Mouse (Mus musculus) embryonic facial prominence, embryonic 14.5 days (tissue): ENCODE results near the gene Bcas2. TPM values are rescaled to one million over a fixed set of nuclear protein-coding genes. Genes with fewer than 3 reads are reported as not detected.

Source experiments
- ATAC-seq: fragments of 200-750 bp; cut with Nextera tagmentation; 2 replicates; pipeline ENCODE4 v1.8.0; 2017; ENCODE audit warnings: low read depth, moderate number of reproducible peaks, moderate TSS enrichment
- DNase-seq: peaks from one replicate; pipeline ENCODE4 v3.0.0-alpha.2; 2015; ENCODE audit warnings: low spot score
- H3K27ac ChIP-seq: fragments of 300-500 bp; sonication (generic); replicated peaks from 2 replicates; pipeline ENCODE4 v1.5.1; 2014; ENCODE audit warnings: low read depth, mild to moderate bottlenecking, low read length, moderate library complexity
- H3K27me3 ChIP-seq: fragments of 300-500 bp; sonication (generic); replicated peaks from 2 replicates; pipeline ENCODE4 v1.6.1; 2014; ENCODE audit warnings: low read length; ENCODE audit not compliant: control insufficient read depth, insufficient read depth
- H3K36me3 ChIP-seq: fragments of 300-500 bp; sonication (generic); 2 replicates; pipeline ENCODE4 v1.6.1; 2014; ENCODE audit warnings: low read length, mixed read lengths; ENCODE audit not compliant: control insufficient read depth, insufficient read depth
- H3K4me1 ChIP-seq: fragments of 300-500 bp; sonication (generic); 2 replicates; pipeline ENCODE4 v1.6.1; 2014; ENCODE audit warnings: antibody characterized with exemption, low read length; ENCODE audit not compliant: control insufficient read depth, insufficient read depth
- H3K4me2 ChIP-seq: fragments of 300-500 bp; sonication (generic); 2 replicates; pipeline ENCODE4 v1.6.1; 2014; ENCODE audit warnings: low read depth, mild to moderate bottlenecking, low read length, moderate library complexity, mixed read lengths
- H3K4me3 ChIP-seq: fragments of 300-500 bp; sonication (generic); 2 replicates; pipeline ENCODE4 v1.5.1; 2014; ENCODE audit warnings: low read depth, mild to moderate bottlenecking, low read length
- H3K9ac ChIP-seq: fragments of 300-500 bp; sonication (generic); 2 replicates; pipeline ENCODE4 v1.6.1; 2014; ENCODE audit warnings: low read depth, mild to moderate bottlenecking, low read length, moderate library complexity, mixed read lengths
- H3K9me3 ChIP-seq: fragments of 300-500 bp; sonication (generic); 2 replicates; pipeline ENCODE4 v1.6.1; 2016; ENCODE audit warnings: low read length; ENCODE audit not compliant: control insufficient read depth
- WGBS: fragments of 180-500 bp; shearing (Covaris S2); extraction: QIAGEN DNeasy Blood & Tissue Kit; methylation state at CpG from one replicate; pipeline ENCODE4 v1.1.7; 2014; 5-methylcytosine and 5-hydroxymethylcytosine counted together
- polyA plus RNA-seq: library from polyadenylated mRNA; unstranded; fragments of >200 nt; fragmentation: Nextera tagmentation; extraction: Ambion mirVana; gene quantifications from 2 replicates; pipeline ENCODE4 v1.2.1, GENCODE M21; 2014

The Bcas2 gene
- 143 and 163 TPM in 2 replicates for polyA plus RNA-seq

DNA sequence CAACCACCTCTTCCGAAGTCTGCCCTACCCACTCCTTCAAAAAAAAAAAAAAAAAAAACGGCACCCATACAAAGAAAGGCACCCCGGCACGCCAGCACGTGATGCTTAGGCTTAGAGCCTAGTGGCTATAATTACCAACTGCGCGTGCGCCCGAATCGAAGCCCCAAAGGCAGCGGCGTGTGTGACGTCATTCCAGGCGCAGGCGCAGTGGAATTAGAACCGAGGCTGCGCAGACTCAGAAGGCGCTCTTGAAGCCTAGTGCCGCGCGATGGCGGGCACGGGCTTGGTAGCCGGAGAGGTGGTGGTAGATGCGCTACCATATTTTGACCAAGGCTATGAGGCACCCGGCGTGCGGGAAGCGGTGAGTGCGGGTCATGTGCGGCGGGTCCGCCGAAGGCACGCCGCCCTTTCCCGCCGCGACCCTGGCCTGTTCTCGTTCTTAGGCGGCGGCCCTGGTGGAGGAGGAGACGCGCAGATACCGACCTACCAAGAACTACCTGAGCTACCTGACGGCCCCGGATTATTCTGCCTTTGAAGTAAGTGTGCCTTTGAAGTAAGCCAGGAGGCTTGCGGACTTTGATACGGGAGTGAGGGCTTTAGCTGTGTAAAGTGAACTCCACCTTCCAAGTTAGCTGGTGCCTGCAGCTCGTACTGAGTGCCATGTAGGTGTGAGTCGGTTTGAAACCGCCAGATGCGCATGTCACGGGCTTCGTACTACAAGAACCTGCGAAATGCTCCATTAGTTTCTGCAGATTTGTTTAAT lies at the start of gene Bcas2:
TSS of gene Bcas2 (plus strand) at position 151 of the 763 bp plus-strand sequence.
- peak within 1 kb of the TSS; percentile 87 for H3K4me2 ChIP-seq
- peak within 1 kb of the TSS; percentile 74 for H3K27ac ChIP-seq
- H3K9ac ChIP-seq, result peak within 1 kb of the TSS; percentile 82
- peak; percentile 99 for DNase-seq
- no peaks in the 10 kb centered on the region for H3K9me3 ChIP-seq
- WGBS, result 0% methylated on average over 45 of the region's 56 CpGs
- H3K27me3 ChIP-seq, result no peaks in the 10 kb centered on the region
- peak; percentile 96 for ATAC-seq
- peak within 1 kb of the TSS; percentile 65 for H3K4me3 ChIP-seq
- H3K4me1 ChIP-seq, result peaks cover 11% of the 10 kb centered on the region
- peaks cover 36% of the 10 kb centered on the region for H3K36me3 ChIP-seq

DNA sequence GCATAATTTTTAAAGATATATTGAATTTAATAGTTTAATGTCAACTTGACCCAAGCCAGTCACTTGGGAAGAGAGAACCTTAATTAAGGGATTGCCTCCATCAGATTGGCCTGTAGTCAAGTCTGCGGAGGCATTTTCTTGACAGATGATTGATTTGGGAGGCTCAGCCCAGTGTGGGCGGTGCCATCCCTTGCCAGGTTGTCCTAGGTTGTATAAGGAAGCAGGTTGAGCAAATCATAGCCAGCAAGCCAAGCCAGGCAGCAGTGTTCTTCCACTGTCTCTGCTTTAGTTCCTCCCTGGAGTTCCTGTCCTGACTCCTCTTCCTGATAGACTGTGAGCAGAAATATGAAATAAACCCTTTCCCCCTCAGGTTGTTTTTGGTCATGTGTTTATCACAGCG lies 47.8 kb upstream of the Bcas2 start:
- Histone ChIP-seq H3K36me3 (no peaks in the 10 kb centered on the region), H3K4me1 (no peaks in the 10 kb centered on the region), H3K27me3 (no peaks in the 10 kb centered on the region), H3K27ac (no peak overlapping the region), H3K4me3 (no peak overlapping the region), H3K9ac (no peak overlapping the region), H3K9me3 (0 out of 2 replicates have a peak, but pooled peaks cover 3% of the 10 kb centered on the region), H3K4me2 (no peak overlapping the region)
- no peak for ATAC-seq
- DNase-seq, result no peak
- WGBS, result 87% methylated on average over 3 of the region's 3 CpGs

DNA sequence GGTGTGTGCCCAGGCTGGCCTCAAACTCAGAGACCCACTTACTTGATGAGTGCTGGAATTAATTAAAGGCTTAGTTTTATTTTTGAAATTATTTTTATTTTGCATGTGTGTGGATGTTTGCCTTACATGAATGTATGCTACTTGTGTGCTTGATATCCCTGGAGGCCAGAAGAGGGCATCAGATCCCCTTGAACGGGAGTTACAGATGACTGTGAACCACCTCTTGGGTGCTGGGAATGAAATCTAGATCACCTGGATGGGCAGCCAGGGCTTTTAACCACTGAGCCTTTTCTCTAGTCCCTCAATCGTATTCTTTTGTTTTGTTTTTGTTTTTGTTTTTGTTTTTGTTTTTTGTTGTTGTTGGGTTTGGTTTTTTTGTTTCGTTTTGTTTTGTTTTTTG lies 45.3 kb upstream of the Bcas2 start:
- Histone ChIP-seq H3K4me2 (no peak overlapping the region), H3K27ac (no peak overlapping the region), H3K4me3 (no peak overlapping the region), H3K36me3 (no peaks in the 10 kb centered on the region), H3K9me3 (0 out of 2 replicates have a peak, but pooled peaks cover 3% of the 10 kb centered on the region), H3K27me3 (no peaks in the 10 kb centered on the region), H3K4me1 (peaks cover 9% of the 10 kb centered on the region; the same call in 1 of the 2 replicates), H3K9ac (no peak overlapping the region)
- 84% methylated on average over 3 of the region's 3 CpGs for WGBS
- DNase-seq (no peak), ATAC-seq (no peak)

GRCm38 (mm10) chr3:103127177-103127576 lies 44.3 kb upstream of the Bcas2 start:
- H3K9me3 ChIP-seq, result 0 out of 2 replicates have a peak, but pooled peaks cover 3% of the 10 kb centered on the region
- WGBS, result 54% methylated on average over 2 of the region's 2 CpGs
- 0 out of 2 replicates have a peak, but pooled peaks cover 7% of the 10 kb centered on the region for H3K36me3 ChIP-seq
- no peak for ATAC-seq
- no peak overlapping the region for H3K4me3 ChIP-seq
- no peak overlapping the region for H3K4me2 ChIP-seq
- H3K27me3 ChIP-seq, result no peaks in the 10 kb centered on the region
- DNase-seq, result no peak
- peaks cover 9% of the 10 kb centered on the region; the same call in 1 of the 2 replicates for H3K4me1 ChIP-seq
- H3K9ac ChIP-seq, result no peak overlapping the region
- no peak overlapping the region for H3K27ac ChIP-seq

DNA sequence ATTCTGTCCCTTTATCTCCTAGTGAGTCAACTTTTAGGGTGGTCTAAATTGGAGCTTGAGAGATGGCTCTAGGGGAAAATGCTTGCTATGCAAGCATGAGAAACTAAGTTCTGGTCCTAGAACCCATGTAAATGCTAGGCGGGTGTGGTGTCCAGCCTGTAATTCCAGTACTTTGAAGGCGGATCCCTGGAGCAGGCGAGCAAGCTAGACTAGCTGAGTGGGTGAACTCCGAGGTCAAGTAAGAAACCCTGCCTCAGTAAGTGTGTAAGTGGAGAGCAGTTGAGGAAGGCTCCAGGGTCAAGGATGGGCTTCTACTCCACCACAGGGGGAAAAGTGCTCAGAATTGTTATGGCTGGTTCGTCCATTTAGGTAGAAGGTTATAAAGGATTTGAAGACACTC lies 43.7 kb upstream of the Bcas2 start:
- Histone ChIP-seq H3K4me1 (peaks cover 9% of the 10 kb centered on the region; the same call in 1 of the 2 replicates), H3K36me3 (0 out of 2 replicates have a peak, but pooled peaks cover 7% of the 10 kb centered on the region), H3K9me3 (0 out of 2 replicates have a peak, but pooled peaks cover 3% of the 10 kb centered on the region), H3K9ac (no peak overlapping the region), H3K27ac (no peak overlapping the region), H3K27me3 (no peaks in the 10 kb centered on the region), H3K4me2 (no peak overlapping the region), H3K4me3 (no peak overlapping the region)
- ATAC-seq (no peak), DNase-seq (no peak)
- 64% methylated on average over 5 of the region's 5 CpGs for WGBS

- no peak overlapping the region for H3K4me2 ChIP-seq
These were observed 43.2 kb upstream of the Bcas2 start for GRCm38 (mm10) chr3:103128251-103128650.

GRCm38 (mm10) chr3:103129367-103130159 lies 41.9 kb upstream of the Bcas2 start:
- no peak for ATAC-seq
- 75% methylated on average over 8 of the region's 8 CpGs for WGBS
- no peak overlapping the region for H3K4me2 ChIP-seq
- no peaks in the 10 kb centered on the region for H3K27me3 ChIP-seq
- H3K27ac ChIP-seq, result 0 out of 2 replicates have a peak overlapping the region, but pooled peaks have one; percentile 36
- no peak overlapping the region for H3K9ac ChIP-seq
- 0 out of 2 replicates have a peak, but pooled peaks cover 3% of the 10 kb centered on the region for H3K9me3 ChIP-seq
- no peak for DNase-seq
- peaks cover 9% of the 10 kb centered on the region; the same call in 1 of the 2 replicates for H3K4me1 ChIP-seq
- H3K4me3 ChIP-seq, result no peak overlapping the region
- 0 out of 2 replicates have a peak, but pooled peaks cover 7% of the 10 kb centered on the region for H3K36me3 ChIP-seq

More at GRCm38 (mm10) chr3:103128251-103128650, 43.2 kb upstream of the Bcas2 start:
- no peak overlapping the region for H3K27ac ChIP-seq
- H3K4me1 ChIP-seq, result peaks cover 9% of the 10 kb centered on the region; the same call in 1 of the 2 replicates
- H3K9ac ChIP-seq, result no peak overlapping the region
- WGBS, result 45% methylated on average over 4 of the region's 4 CpGs
- H3K36me3 ChIP-seq, result 0 out of 2 replicates have a peak, but pooled peaks cover 7% of the 10 kb centered on the region
- ATAC-seq (no peak), DNase-seq (no peak)
- H3K9me3 ChIP-seq, result 0 out of 2 replicates have a peak, but pooled peaks cover 3% of the 10 kb centered on the region
- no peaks in the 10 kb centered on the region for H3K27me3 ChIP-seq
- H3K4me3 ChIP-seq, result no peak overlapping the region

- H3K27ac ChIP-seq, result no peak overlapping the region
- peak; percentile 60; the same call in 1 of the 2 replicates for ATAC-seq
These were observed 41.2 kb upstream of the Bcas2 start for GRCm38 (mm10) chr3:103130236-103130751.

More at GRCm38 (mm10) chr3:103130236-103130751, 41.2 kb upstream of the Bcas2 start:
- Histone ChIP-seq H3K4me1 (peaks cover 9% of the 10 kb centered on the region; the same call in 1 of the 2 replicates), H3K4me2 (no peak overlapping the region), H3K9ac (no peak overlapping the region), H3K4me3 (no peak overlapping the region), H3K36me3 (0 out of 2 replicates have a peak, but pooled peaks cover 7% of the 10 kb centered on the region), H3K9me3 (no peaks in the 10 kb centered on the region), H3K27me3 (no peaks in the 10 kb centered on the region)
- WGBS, result 41% methylated on average over 6 of the region's 6 CpGs
- peak; percentile 64 for DNase-seq
